Mouse (Mus musculus) gastrocnemius, postnatal 10 days (tissue): ENCODE measurements at regions not wholly inside any gene's neighbourhood (a gene's known extent, or its start where the extent isn't known, plus 50 kb on each side); places are given as distances from the start of the nearest gene placed in this dataset.
A peak's percentile ranks its signal among the peaks of the same experiment; 100 is the strongest.
"Not testable (repeated sequence)": the region's sequence is repeated elsewhere in the genome, so short reads cannot be mapped to it uniquely, and the experiment has no call there.

Source experiments
- DNase-seq: peaks from one replicate; pipeline ENCODE4 v3.0.0; 2021; ENCODE audit warnings: mixed read lengths

DNA sequence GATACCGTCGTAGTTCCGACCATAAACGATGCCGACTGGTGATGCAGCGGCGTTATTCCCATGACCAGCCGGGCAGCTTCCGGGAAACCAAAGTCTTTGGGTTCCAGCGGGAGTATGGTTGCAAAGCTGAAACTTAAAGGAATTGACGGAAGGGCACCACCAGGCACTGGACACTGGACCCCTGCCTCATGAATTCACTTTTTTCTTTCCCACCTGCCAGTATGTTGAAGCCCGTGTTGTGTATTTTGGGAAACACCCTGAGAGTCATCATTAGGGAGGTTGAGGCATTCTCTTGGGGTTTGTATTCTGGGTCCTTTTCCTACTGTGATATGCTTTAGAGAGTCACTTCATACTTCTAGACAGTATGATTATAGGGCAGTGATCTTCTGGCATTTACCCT, 197.9 kb downstream of the Samd9l start:
- DNase-seq, result not testable (repeated sequence)

DNA sequence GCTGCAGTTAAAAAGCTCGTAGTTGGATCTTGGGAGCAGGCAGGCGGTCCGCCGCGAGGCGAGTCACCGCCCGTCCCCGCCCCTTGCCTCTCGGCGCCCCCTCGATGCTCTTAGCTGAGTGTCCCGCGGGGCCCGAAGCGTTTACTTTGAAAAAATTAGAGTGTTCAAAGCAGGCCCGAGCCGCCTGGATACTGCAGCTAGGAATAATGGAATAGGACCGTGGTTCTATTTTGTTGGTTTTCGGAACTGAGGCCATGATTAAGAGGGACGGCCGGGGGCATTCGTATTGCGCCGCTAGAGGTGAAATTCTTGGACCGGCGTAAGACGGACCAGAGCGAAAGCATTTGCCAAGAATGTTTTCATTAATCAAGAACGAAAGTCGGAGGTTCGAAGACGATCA, 198.3 kb downstream of the Samd9l start:
- DNase-seq, result no peak

DNA sequence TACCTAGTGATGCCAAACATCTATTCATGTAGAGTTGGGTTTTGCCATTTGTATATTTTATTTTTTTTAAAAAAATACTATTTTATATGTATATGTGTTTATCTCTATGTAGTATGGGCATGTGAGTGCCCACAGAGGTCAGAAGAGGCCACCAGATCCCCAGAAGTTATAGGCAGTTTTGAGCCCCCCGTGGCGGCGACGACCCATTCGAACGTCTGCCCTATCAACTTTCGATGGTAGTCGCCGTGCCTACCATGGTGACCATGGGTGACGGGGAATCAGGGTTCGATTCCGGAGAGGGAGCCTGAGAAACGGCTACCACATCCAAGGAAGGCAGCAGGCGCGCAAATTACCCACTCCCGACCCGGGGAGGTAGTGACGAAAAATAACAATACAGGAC, 198.8 kb downstream of the Samd9l start:
- DNase-seq, result peak; percentile 93

DNA sequence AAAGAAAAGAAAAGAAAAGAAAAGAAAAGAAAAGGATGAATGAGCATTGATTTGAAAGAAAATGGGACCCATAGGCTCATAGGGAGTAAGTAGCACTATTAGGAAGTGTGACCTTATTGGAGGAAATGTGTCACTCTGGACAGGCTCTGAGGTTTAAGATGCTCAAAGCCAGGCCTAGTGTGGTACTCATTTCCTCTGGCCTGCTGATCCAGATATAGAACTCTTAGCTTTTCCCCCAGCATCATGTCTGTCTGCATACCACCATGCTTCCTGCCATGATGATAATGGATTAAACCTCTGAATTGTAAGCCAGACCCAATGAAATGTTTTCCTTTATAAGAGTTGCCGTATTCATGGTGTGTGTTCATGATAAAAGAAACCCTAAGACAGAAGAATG, 206.9 kb downstream of the Samd9l start:
- DNase-seq, result not testable (repeated sequence)

DNA sequence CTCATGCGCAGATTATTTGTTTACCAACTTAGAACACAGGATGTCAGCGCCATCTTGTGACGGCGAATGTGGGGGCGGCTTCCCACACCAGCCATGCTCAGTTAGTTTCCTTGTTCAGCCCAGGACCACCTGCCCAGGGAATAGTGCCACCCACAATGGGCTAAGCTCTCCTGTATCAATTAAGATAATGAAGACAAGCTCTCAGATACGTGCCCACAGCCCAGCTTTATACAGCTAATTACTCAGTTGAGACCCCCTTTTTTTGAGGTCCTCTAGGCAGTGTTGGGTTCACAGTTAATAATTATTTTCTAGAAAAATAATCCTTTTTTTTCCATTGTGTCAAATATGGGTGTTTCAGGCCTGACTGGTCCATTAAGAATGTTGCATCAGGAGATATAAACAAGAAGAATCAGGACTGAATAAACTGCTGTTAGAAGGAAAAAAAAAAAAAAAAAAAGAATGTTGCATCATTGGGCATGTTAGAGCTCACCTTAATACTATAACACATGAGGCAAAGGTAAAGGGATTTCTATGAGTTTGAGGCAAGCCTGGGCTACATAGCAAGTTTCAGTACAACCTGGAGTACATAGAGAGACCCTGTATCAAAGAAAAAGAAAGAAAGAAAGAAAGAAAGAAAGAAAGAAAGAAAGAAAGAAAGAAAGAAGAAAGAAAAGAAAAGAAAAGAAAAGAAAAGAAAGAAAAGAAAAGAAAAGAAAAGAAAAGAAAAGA, 207.5 kb downstream of the Samd9l start:
- DNase-seq, result not testable (repeated sequence)

DNA sequence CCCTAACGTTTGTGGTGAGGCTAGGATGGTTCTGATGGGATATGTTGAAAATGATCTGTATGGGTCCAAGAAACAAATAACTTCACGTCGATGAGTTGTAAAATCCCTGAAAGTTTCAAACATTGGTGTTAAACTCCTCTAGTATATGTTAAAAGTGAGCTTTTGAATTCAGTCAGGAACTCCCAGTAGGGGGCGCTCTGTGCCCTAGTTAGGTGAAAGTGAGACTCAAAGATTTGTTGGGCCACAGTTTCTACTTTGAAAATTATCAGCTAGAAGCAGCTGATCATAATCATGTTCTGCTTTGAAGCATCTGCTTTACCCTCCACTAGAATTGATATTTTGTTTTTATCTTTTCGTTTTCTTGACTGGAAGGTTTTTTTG, 215.6 kb downstream of the Samd9l start:
- DNase-seq, result peak; percentile 70

DNA sequence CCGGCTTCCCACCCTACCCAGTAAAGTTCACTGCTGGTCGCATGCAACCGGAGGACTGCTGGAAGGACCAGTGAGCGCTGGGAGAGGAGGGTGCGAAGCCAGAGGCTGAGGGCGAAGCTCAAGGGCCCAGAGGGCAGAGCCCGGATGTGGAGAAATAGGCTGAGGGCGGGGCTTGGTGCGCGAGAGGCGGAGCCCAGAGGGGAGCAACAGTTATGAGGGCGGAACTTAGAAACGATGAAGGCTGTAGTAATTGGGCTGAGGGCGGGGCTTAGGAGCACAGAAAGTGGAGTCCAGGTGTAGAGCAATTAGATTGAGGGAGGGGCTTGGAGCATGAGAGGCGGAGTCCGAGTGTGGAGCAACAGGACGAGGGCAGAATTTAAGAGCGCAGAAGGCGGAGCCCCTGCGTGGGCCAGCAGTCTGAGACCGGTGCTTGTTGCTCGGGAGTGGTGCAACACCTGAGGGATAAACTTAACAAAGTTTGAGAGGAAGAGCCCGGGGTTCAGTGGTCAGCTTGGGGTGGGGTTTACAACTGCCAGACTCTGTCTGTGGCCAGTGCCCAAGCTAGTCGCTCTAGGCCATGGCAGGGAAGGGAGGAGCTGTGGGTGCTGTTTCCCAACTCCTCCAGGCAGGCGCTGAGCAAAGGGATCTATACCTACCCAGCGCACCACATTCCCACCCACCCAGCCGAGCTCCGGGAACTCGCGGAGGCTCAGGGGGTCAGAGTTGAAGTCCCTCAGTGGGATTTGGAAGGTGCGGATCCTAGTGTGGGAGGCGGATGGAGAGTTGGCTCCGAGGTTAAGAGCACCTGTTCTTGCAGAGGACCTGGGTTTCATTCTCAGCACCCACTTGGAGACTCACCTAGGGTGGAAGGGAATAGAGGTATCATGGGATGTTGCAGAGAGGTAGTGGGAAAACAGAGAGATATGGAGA, 216.2 kb downstream of the Samd9l start:
- peak; percentile 41 for DNase-seq

DNA sequence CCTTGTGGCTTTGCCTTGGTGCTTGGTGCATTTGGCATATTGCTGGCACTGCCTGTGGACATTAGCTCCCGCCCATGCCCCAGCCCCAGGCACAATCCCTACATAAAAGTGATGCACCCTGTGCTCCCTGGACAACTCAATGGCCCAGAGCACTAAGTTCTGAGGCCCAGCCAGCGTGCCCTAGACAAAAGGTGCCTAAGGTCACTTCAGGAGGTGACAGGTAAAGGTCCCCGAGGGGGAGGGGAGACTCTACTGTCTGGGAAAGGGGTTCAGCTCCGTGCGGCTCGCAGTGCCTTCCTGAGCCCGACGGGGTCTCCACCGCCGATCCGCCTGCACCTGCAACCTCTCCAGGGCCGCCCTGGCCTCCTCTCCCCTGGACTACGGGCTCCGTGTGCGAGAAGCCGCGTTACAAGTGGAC, 216.9 kb downstream of the Samd9l start:
- not testable (repeated sequence) for DNase-seq

DNA sequence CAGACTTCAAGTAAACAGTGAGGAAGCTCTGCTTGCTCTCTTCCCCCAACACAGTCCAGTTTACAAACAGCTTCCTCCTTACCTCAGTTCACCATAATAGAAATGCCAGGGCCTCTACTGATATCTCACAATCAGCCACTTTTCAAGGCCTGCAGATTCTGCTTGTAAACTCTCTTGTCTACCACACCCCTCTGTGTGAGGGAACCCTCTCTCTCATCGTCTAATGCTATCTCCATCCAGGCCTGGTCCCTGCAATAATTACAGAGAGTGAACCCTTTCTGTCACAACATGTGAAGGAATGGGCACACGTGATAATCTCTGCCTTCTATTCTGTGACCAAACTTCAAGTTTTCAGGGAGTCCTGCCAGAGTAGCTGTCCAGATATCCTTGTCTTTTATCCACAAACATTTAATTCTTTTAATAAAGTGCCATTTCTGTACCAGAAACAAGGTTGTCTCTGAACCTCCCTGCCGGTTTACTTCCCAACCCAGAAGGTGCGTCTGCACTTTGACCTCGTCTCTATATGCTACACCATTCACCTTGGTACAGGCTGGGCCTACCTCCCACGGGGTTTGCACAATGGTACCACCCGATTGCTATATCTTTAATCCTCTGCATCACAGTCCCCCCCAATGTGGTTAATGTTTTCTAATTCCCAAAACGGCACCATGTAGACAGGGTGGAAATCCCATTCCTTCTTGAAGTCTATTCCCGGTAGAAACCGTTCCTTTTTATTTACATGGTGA, 219.6 kb downstream of the Samd9l start:
- not testable (repeated sequence) for DNase-seq

DNA sequence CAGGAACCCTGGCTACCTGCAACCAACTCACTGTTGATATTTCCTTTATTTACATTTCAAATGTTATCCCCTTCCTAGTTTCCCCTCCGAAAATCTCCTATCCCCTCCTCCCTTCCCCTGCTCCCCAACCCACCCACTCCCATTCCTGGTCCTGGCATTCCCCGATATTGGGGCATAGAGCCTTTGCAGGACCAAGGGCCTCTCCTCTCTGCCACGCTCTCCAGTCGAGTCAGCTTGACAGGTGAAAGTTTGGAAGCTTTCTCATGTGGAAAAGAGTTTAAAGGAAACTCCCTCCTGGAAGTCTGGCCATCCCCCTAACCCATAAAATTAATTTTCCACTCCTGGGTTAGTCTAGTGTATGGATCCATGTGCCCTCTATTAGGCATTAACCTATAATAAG, 229.9 kb downstream of the Samd9l start:
- DNase-seq, result not testable (repeated sequence)

DNA sequence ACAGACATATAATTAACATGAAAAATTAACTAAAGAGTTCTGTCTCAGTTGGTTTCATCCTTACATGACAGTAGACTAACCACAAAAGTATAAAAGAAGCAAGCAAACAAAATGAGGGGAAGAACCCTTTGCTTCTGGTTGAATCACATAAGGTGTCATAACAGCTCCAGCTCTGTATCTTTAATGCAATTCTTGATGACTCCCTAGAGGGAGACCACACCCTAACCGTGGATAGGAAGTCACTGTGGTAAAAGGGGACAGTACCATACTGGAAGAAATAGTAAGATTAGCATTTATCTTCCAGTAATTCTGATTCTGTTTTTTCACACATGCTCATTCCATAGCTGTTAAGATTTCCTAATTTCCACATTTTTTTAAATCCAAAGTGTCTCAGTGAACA, 233.2 kb downstream of the Samd9l start:
- DNase-seq, result not testable (repeated sequence)

DNA sequence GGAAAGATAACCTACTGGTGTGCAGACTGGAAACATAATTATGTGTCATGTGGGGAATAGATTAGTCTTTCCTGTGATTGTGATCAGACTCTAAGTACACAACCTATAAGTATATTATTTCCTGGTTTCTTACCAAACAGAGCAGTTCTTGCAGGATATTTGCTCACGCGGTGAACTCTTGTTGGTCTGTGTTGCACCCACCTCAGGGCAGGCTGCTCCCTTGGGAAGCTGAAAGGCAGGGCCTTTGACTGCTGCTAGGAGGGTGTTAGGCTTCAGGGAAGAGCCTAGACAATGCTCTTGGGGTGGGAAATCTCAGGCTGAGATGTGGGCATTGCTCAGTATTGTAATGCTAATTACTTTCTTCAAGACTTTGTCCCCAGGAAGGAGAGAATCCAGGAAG, 247.5 kb downstream of the Samd9l start:
- not testable (repeated sequence) for DNase-seq

DNA sequence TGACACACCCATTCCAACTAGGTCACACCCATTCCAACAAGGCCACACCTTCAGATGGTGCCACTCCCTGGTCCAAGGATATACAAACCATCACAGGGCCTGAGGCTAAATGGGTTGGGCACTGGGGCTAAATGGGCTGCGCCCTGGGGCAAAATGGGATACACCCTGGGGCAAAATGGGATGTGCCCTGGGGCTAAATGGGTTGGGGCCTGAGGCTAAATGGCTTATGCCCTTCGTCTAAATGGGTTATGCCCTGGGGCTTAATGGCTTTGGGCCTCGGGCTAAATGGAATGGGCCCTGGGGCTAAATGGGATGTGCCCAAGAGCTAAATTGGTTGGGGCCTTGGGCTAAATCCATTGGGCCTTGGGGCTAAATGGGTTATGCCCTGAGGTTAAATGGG, 261.5 kb downstream of the Samd9l start:
- peak; percentile 25 for DNase-seq

DNA sequence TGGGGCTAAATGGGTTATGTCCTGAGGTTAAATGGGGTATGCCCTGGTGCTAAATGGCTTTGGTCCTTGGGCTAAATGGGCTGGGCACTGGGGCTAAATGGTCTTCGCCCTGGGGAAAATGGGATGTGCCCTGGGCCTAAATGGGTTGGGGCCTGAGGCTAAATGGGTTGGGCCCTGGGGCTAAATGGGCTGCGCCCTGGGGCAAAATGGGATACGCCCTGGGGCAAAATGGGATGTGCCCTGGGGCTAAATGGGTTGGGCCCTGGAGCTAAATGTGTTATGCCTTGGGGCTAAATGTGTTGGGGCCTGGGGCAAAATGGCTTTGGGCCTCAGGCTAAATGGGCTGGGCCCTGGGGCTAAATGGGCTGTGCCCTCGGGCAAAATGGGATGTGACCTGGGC, 265.6 kb downstream of the Samd9l start:
- not testable (repeated sequence) for DNase-seq

DNA sequence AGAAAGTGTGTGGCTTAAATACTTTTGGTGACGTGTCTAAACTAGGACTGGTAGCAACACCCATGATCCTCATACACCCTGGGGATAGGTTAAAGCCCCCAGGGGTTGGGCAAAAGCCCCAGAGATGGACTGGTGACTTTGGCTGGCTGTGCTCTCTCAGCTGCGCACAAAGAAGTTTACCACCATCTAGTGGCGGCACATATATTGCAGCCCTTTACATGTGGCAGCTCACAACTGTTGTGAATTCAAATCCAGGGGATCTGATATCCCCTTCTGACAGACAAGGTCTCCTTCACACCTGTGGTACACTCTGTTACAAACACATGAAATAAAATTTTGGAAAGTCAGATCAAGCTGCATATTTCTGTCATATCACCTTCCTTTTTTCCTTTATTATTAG, 283.1 kb downstream of the Samd9l start:
- not testable (repeated sequence) for DNase-seq
